Mouse (Mus musculus) CH12.LX (cell line): ENCODE results near the gene Ccdc51.

Source experiments
- CTCF ChIP-seq, 2 experiments: IDR thresholded peaks in 1 of 2; conservative IDR thresholded peaks in 1 of 2; 2 replicates each; pipeline ENCODE4 v1.5.1; 2011 to 2012; ENCODE audit warnings: low read depth in 2 of 2, low read length in 2 of 2, improper control_type of control experiment in 1 of 2, inconsistent platforms in 1 of 2, mild to moderate bottlenecking in 1 of 2, moderate library complexity in 1 of 2
- ETS1 ChIP-seq: conservative IDR thresholded peaks from 2 replicates; pipeline ENCODE4 v1.6.1; 2012; ENCODE audit warnings: low read depth, mild to moderate bottlenecking, inconsistent platforms, low read length, improper control_type of control experiment, moderate library complexity
- POLR2A ChIP-seq: IDR thresholded peaks from 2 replicates; pipeline ENCODE4 v1.6.1; 2011; ENCODE audit warnings: low read depth, mild to moderate bottlenecking, improper control_type of control experiment, low read length
- ZNF384 ChIP-seq: IDR thresholded peaks from 2 replicates; pipeline ENCODE4 v1.6.1; 2012; ENCODE audit warnings: low read depth, low read length, improper control_type of control experiment, inconsistent platforms

- no peak for TF ChIP-seq POLR2A
- TF ChIP-seq CTCF (conservative IDR thresholded peaks at IDR 0.05 in 1 of 2, IDR thresholded peaks at IDR 0.05 in 1 of 2; ENCODE audit: low read depth in 2 of 2, low read length in 2 of 2), result no peak
- no peak for TF ChIP-seq ETS1
- no peak for TF ChIP-seq ZNF384
Observed at GRCm38 (mm10) chr9:109114871-109115270, 32.6 kb downstream of the Ccdc51 start.
